Mouse (Mus musculus): Measurements from ENCODE around the gene Nfasc.

- TF ChIP-seq POLR2A (IDR thresholded peaks at IDR 0.05; ENCODE audit: control insufficient read depth, extremely low read depth, insufficient read depth, low read length, poor library complexity) (no peak), CTCF (IDR thresholded peaks at IDR 0.05; ENCODE audit: borderline replicate concordance, control insufficient read depth, extremely low read depth, insufficient read depth, low read length, poor library complexity) (no peak)
Observed at GRCm38 (mm10) chr1:132569516-132569915, 172.1 kb downstream of the Nfasc start.

Data from thymus, adult 2 months (tissue).